Mouse (Mus musculus) midbrain, embryonic 16.5 days (tissue): Measurements from ENCODE around the gene Lnpk. TPM values are rescaled to one million over a fixed set of nuclear protein-coding genes. Genes with fewer than 3 reads are reported as not detected.
A peak's percentile ranks its signal among the peaks of the same experiment; 100 is the strongest.

Experiments
- ATAC-seq: fragments of 200-750 bp; cut with Nextera tagmentation; 2 replicates; pipeline ENCODE4 v1.8.0; 2017; ENCODE audit warnings: moderate TSS enrichment
- H3K27ac ChIP-seq: fragments of 300-500 bp; sonication (generic); 2 replicates; pipeline ENCODE4 v1.5.1; 2014; ENCODE audit warnings: mild to moderate bottlenecking, low read length, mixed read lengths
- H3K27me3 ChIP-seq: fragments of 300-500 bp; sonication (generic); 2 replicates; pipeline ENCODE4 v1.6.1; 2014; ENCODE audit warnings: low read depth, low read length, mixed read lengths; ENCODE audit not compliant: control insufficient read depth, insufficient read depth
- H3K36me3 ChIP-seq: fragments of 300-500 bp; sonication (generic); 2 replicates; pipeline ENCODE4 v1.6.1; 2014; ENCODE audit warnings: mild to moderate bottlenecking, low read length, moderate library complexity, mixed read lengths; ENCODE audit not compliant: control insufficient read depth, insufficient read depth
- H3K4me1 ChIP-seq: fragments of 300-500 bp; sonication (generic); 2 replicates; pipeline ENCODE4 v1.6.1; 2014; ENCODE audit warnings: mild to moderate bottlenecking, low read length, mixed read lengths; ENCODE audit not compliant: control insufficient read depth, insufficient read depth
- H3K4me2 ChIP-seq: fragments of 300-500 bp; sonication (generic); 2 replicates; pipeline ENCODE4 v1.6.1; 2014; ENCODE audit warnings: mild to moderate bottlenecking, low read length, mixed read lengths
- H3K4me3 ChIP-seq: fragments of 300-500 bp; sonication (generic); 2 replicates; pipeline ENCODE4 v1.5.1; 2014; ENCODE audit warnings: low read depth, mild to moderate bottlenecking, low read length, moderate library complexity, mixed read lengths
- H3K9ac ChIP-seq: fragments of 300-500 bp; sonication (generic); 2 replicates; pipeline ENCODE4 v1.6.1; 2014; ENCODE audit warnings: low read depth, low read length, mixed read lengths
- H3K9me3 ChIP-seq: fragments of 300-500 bp; sonication (generic); replicated peaks from 2 replicates; pipeline ENCODE4 v1.6.1; 2014; ENCODE audit warnings: mild to moderate bottlenecking, low read length, mixed read lengths; ENCODE audit not compliant: control insufficient read depth, poor library complexity, severe bottlenecking
- WGBS: fragments of 180-500 bp; shearing (Covaris S2); extraction: QIAGEN DNeasy Blood & Tissue Kit; methylation state at CpG from one replicate; pipeline ENCODE4 v1.1.7; 2014; 5-methylcytosine and 5-hydroxymethylcytosine counted together
- polyA plus RNA-seq: library from polyadenylated mRNA; unstranded; fragments of >200 nt; fragmentation: Nextera tagmentation; extraction: Ambion mirVana; gene quantifications from 2 replicates; pipeline ENCODE4 v1.2.1, GENCODE M21; 2015

Gene Lnpk
- polyA plus RNA-seq, 1 experiment from 2014 or later, result 52.0 TPM

DNA sequence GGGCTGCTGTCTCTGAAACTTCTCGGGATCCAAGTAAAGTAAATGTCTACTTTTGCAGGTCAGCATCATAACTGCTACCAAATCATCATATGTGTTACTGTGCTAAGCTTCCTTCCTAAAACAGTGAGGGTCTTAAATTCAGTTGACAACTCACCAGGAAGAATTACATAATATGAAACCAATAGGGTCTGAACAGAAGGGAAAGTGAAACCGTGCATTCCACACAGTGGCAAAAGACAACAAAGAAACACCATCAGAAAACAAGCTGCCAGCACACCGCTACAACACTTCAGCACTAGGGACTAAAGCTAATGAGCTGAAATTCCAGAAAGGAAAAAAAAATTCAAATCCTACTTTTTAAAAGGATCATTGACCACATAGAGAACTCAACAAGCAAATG, 17.9 kb upstream of the Lnpk start:
- H3K4me1 ChIP-seq, result no peaks in the 10 kb centered on the region
- H3K4me2 ChIP-seq, result no peak overlapping the region
- no peaks in the 10 kb centered on the region for H3K27me3 ChIP-seq
- H3K9me3 ChIP-seq, result no peaks in the 10 kb centered on the region
- H3K4me3 ChIP-seq, result no peak overlapping the region
- 84% methylated on average over 3 of the region's 3 CpGs for WGBS
- no peak overlapping the region for H3K27ac ChIP-seq
- H3K9ac ChIP-seq, result no peak overlapping the region
- ATAC-seq, result no peak
- H3K36me3 ChIP-seq, result no peaks in the 10 kb centered on the region

DNA sequence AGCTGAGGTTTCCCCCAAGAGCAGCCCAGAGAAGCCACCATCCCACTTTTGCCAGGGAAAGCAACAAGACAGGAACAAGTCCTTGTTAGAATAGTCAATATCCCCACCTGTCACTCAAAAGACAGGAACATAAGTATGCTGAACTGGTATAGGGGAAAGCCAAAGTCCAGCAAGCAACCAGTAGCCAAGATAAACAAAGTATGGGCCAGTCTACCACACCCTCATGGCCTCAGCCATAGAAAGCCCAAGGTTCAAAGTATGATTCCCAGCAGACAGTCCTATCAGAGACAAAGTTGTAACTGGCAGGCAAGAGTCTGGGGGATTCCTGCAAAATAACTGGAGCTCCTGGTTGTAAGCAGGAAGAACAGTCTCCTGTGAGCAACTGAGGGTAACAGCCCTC, 16.9 kb upstream of the Lnpk start:
- no peak overlapping the region for H3K27ac ChIP-seq

DNA sequence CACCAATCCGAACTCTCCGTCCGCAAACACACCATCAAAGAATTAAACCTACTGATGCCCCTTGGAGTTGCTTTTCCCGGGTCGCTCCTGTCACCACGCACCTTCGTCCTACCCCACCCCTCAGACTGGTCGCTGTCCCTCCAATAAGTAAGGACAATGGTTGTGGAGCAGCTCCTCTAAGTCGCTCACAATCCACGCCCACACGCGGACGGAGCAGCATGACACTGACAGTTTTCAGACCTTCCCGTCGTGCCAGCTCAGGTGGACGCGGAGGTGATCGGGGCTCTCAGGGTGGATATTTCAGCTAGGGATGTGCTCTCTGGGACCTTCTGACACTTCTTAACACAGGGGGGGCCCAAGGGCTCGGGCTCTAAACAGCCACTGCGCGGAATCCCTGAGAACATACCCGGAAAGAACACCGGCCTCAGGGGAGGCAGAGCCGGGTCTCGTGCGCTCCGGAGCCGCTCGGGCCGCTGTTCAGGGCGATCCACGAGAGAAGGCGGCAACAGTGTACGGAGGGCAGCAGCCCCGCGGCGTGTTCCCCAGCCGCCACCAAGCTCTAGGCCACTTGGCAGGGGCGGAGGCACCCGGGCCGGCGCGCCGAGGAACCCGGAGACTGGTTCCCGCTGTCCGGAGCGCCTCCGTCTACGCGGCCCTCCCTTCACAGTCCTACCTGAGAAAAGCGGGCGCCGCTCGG, 941 bp downstream of the Lnpk start:
- H3K27ac ChIP-seq, result peak overlapping the region; percentile 86
- peak overlapping the region; percentile 91 for H3K4me2 ChIP-seq
- ATAC-seq, result peak; percentile 86
- H3K4me3 ChIP-seq, result peak overlapping the region; percentile 99
- H3K9me3 ChIP-seq, result no peaks in the 10 kb centered on the region
- H3K27me3 ChIP-seq, result no peaks in the 10 kb centered on the region
- under 1% methylated on average over 55 of the region's 55 CpGs for WGBS
- peak overlapping the region; percentile 94 for H3K9ac ChIP-seq
- H3K4me1 ChIP-seq, result peaks cover 10% of the 10 kb centered on the region
- H3K36me3 ChIP-seq, result no peaks in the 10 kb centered on the region

More for the DNA sequence above, 16.9 kb upstream of the Lnpk start:
- H3K9ac ChIP-seq, result no peak overlapping the region
- no peak overlapping the region for H3K4me2 ChIP-seq
- H3K36me3 ChIP-seq, result no peaks in the 10 kb centered on the region
- no peaks in the 10 kb centered on the region for H3K4me1 ChIP-seq
- no peaks in the 10 kb centered on the region for H3K27me3 ChIP-seq
- no peak for ATAC-seq
- no peak overlapping the region for H3K4me3 ChIP-seq
- H3K9me3 ChIP-seq, result no peaks in the 10 kb centered on the region

DNA sequence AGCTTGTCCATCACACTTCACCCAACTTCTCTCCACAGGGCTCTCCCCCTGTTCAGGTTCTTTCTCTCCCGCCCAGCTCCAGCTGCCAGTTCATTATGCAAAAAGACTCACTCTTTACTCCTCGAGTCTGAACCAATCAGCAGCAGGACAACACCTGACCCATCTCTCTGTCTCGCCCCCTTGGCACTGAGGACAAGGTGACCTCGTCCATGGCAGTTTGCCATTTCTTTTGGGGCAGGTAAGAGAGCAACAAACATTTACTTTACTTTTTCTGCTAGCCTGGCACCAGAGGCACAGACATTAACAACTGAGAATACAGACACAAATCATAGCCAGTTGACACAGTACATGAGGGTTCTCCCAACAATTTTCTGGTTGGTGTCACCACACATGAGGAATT, 8.8 kb downstream of the Lnpk start:
- Histone ChIP-seq H3K27ac (no peak overlapping the region), H3K9me3 (no peaks in the 10 kb centered on the region), H3K36me3 (no peaks in the 10 kb centered on the region), H3K4me3 (no peak overlapping the region), H3K4me2 (no peak overlapping the region), H3K27me3 (no peaks in the 10 kb centered on the region), H3K9ac (no peak overlapping the region), H3K4me1 (no peaks in the 10 kb centered on the region)
- no peak for ATAC-seq
- WGBS, result 78% methylated on average over 4 of the region's 4 CpGs

DNA sequence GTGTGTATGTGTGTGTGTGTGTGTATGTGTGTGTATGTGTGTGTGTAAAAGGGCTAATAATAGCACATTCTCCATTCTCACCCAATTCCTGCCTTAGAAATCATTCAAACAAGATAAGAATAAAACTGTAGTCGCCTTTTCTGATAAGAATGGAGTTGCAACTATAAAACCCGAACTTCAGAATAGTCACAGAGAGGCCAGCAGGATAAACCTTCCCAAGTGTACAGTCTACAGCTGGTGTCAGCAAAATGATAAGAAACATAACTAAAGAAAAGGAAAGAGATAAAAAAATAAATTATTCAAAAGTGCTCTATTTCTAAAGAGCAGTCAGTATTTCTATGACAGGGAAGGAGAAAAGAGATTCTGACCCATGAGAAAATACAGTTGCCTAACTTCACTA, 19.4 kb downstream of the Lnpk start:
- WGBS, result 90% methylated on average over 2 of the region's 2 CpGs
- H3K27me3 ChIP-seq, result no peaks in the 10 kb centered on the region
- no peaks in the 10 kb centered on the region for H3K9me3 ChIP-seq
- H3K9ac ChIP-seq, result no peak overlapping the region
- H3K4me3 ChIP-seq, result no peak overlapping the region
- no peak overlapping the region for H3K4me2 ChIP-seq
- 0 out of 2 replicates have a peak, but pooled peaks cover 2% of the 10 kb centered on the region for H3K36me3 ChIP-seq
- no peak overlapping the region for H3K27ac ChIP-seq
- ATAC-seq, result no peak
- no peaks in the 10 kb centered on the region for H3K4me1 ChIP-seq

DNA sequence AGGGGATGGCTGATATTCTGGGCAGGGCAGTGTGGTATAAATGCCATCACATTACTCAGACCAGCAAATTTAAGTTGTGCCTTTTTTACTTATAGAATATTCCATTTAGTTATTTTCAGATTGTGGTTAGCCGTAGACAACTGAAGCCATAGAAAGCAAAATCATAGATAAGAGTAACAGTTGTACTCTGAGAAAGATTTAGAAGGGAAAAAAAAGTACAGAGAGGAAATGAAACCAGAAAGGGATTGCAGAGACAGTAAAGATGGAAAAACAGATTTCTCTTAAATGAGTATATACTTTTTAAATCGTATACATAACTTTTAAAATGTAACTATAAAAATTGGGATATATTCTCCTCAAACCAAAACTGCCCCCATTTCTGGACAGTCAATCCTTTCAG, 20.1 kb downstream of the Lnpk start:
- ATAC-seq, result no peak
- H3K4me3 ChIP-seq, result no peak overlapping the region
- WGBS, result 92% methylated on average over 2 of the region's 2 CpGs
- H3K27ac ChIP-seq, result no peak overlapping the region
- H3K9me3 ChIP-seq, result no peaks in the 10 kb centered on the region
- H3K4me1 ChIP-seq, result no peaks in the 10 kb centered on the region
- no peaks in the 10 kb centered on the region for H3K27me3 ChIP-seq
- H3K9ac ChIP-seq, result no peak overlapping the region
- H3K36me3 ChIP-seq, result 0 out of 2 replicates have a peak, but pooled peaks cover 2% of the 10 kb centered on the region
- no peak overlapping the region for H3K4me2 ChIP-seq

DNA sequence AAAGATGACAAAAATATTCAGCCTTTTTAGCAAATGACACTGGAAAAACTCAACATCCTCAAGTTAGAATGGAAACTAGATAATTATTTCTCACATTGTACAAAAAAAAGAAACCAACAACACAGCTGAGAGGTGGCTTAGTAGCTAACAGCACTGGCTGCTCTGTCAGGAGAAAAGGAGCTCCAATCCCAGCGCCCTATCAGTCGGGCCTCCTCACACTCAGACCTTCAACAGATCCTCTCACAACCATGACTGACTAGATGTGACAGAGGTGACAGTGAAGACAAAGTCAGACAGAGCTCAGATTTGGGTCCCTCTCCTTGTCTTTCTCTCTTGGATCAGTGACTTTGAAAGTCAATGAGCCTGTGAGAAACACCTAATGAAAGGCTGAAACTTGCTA, 21.8 kb downstream of the Lnpk start:
- Histone ChIP-seq H3K4me3 (no peak overlapping the region), H3K36me3 (peaks cover 9% of the 10 kb centered on the region; the same call in 1 of the 2 replicates), H3K4me1 (no peaks in the 10 kb centered on the region), H3K9me3 (no peaks in the 10 kb centered on the region), H3K27me3 (no peaks in the 10 kb centered on the region), H3K4me2 (no peak overlapping the region), H3K9ac (no peak overlapping the region), H3K27ac (no peak overlapping the region)
- WGBS, result 46% methylated on average over 2 of the region's 2 CpGs
- ATAC-seq, result no peak

DNA sequence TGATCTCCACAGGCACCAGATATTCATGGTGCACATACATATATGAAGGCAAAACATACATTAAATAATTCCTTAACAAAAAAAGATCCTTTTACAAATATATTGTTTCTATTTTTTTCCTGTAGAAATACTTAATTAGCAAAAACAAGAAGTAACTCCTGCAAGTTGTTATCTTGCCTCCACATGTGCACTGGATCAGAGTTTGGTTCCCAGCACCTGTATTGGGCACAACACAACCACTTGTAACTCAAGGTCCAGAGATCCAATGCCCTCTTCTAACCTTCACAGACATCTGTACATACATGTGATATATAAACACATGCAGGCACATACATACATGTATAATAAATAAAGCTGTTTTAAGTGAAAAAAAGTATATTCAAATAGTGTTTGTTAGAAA, 27.3 kb downstream of the Lnpk start:
- Histone ChIP-seq H3K4me3 (no peak overlapping the region), H3K27me3 (no peaks in the 10 kb centered on the region), H3K9ac (no peak overlapping the region), H3K9me3 (no peaks in the 10 kb centered on the region), H3K27ac (no peak overlapping the region), H3K36me3 (peaks cover 9% of the 10 kb centered on the region; the same call in 1 of the 2 replicates), H3K4me2 (no peak overlapping the region), H3K4me1 (no peaks in the 10 kb centered on the region)
- ATAC-seq, result no peak

DNA sequence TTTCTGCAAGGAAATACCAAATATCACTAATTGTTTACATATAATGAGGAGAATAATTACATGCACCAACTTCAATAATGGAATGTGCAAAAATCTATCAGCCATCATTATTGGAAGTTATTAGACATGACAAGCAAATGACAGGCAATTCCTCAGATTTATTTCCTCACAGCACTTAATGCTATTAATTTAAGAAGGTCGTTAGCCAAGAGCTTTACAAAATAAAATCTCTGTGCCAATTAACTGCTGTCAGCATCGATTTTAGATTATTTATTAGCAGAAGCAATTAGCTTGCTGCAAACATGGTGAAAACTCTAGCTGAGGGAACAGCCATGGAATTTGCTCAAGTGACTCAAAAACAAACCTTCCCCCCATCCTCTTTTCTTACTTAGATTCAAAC, 30.9 kb downstream of the Lnpk start:
- Histone ChIP-seq H3K36me3 (peaks cover 5% of the 10 kb centered on the region; the same call in 1 of the 2 replicates), H3K4me2 (no peak overlapping the region), H3K9ac (no peak overlapping the region), H3K4me1 (no peaks in the 10 kb centered on the region), H3K27me3 (no peaks in the 10 kb centered on the region), H3K27ac (no peak overlapping the region), H3K9me3 (no peaks in the 10 kb centered on the region), H3K4me3 (no peak overlapping the region)
- 68% methylated on average over 2 of the region's 2 CpGs for WGBS
- ATAC-seq, result no peak
